Mouse (Mus musculus) kidney, postnatal 10 days (tissue): Measurements from ENCODE around the gene H2-Eb1.
"Not testable (repeated sequence)": the region's sequence is repeated elsewhere in the genome, so short reads cannot be mapped to it uniquely, and the experiment has no call there.

Experiments
- DNase-seq: peaks from one replicate; pipeline ENCODE4 v3.0.0; 2021; ENCODE audit warnings: mixed read lengths

H2-Eb1 gene

GRCm38 (mm10) chr17:34292570-34292969, 13.1 kb upstream of the H2-Eb1 start:
- no peak for DNase-seq

GRCm38 (mm10) chr17:34293533-34293932, 12.1 kb upstream of the H2-Eb1 start:
- no peak for DNase-seq

GRCm38 (mm10) chr17:34294249-34294648, 11.4 kb upstream of the H2-Eb1 start:
- DNase-seq: no peak

- no peak for DNase-seq
Observed at GRCm38 (mm10) chr17:34295307-34295706, 10.4 kb upstream of the H2-Eb1 start.

GRCm38 (mm10) chr17:34295891-34296794, 9.5 kb upstream of the H2-Eb1 start:
- peak; percentile 37 for DNase-seq

- no peak for DNase-seq
Observed at GRCm38 (mm10) chr17:34299356-34299755, 6.3 kb upstream of the H2-Eb1 start.

GRCm38 (mm10) chr17:34300071-34300470, 5.6 kb upstream of the H2-Eb1 start:
- no peak for DNase-seq

- no peak for DNase-seq
Observed at GRCm38 (mm10) chr17:34300691-34301566, 4.7 kb upstream of the H2-Eb1 start.

- DNase-seq: no peak
Observed at GRCm38 (mm10) chr17:34301670-34302190, 3.9 kb upstream of the H2-Eb1 start.

- DNase-seq: no peak
Observed at GRCm38 (mm10) chr17:34303789-34304188, 1.9 kb upstream of the H2-Eb1 start.

GRCm38 (mm10) chr17:34304751-34305150, 916 bp upstream of the H2-Eb1 start:
- peak; percentile 74 for DNase-seq

GRCm38 (mm10) chr17:34306407-34306806, 740 bp downstream of the H2-Eb1 start:
- no peak for DNase-seq

- DNase-seq: no peak
Observed at GRCm38 (mm10) chr17:34307216-34307615, 1.5 kb downstream of the H2-Eb1 start.

GRCm38 (mm10) chr17:34308161-34308560, 2.5 kb downstream of the H2-Eb1 start:
- no peak for DNase-seq

- peak; percentile 22 for DNase-seq
Observed at GRCm38 (mm10) chr17:34309225-34309624, 3.6 kb downstream of the H2-Eb1 start.

- peak; percentile 85 for DNase-seq
Observed at GRCm38 (mm10) chr17:34309683-34310385, 4.2 kb downstream of the H2-Eb1 start.

- DNase-seq: not testable (repeated sequence)
Observed at GRCm38 (mm10) chr17:34310526-34310925, 4.9 kb downstream of the H2-Eb1 start.

- no peak for DNase-seq
Observed at GRCm38 (mm10) chr17:34312185-34312584, 6.5 kb downstream of the H2-Eb1 start.

GRCm38 (mm10) chr17:34313393-34313792, 7.7 kb downstream of the H2-Eb1 start:
- peak; percentile 88 for DNase-seq

- DNase-seq: no peak
Observed at GRCm38 (mm10) chr17:34314286-34314685, 8.6 kb downstream of the H2-Eb1 start.

- no peak for DNase-seq
Observed at GRCm38 (mm10) chr17:34315512-34315911, 9.8 kb downstream of the H2-Eb1 start.

GRCm38 (mm10) chr17:34316697-34317096, 11.0 kb downstream of the H2-Eb1 start:
- no peak for DNase-seq

GRCm38 (mm10) chr17:34317275-34317674, 11.6 kb downstream of the H2-Eb1 start:
- DNase-seq: no peak
